Mouse (Mus musculus): Measurements from ENCODE around the gene Ppfia1. TPM values are rescaled to one million over a fixed set of nuclear protein-coding genes. Genes with fewer than 3 reads are reported as not detected.

Ppfia1 gene
- polyA plus RNA-seq, 1 experiment from 2014 or later: 55.2 TPM

DNA sequence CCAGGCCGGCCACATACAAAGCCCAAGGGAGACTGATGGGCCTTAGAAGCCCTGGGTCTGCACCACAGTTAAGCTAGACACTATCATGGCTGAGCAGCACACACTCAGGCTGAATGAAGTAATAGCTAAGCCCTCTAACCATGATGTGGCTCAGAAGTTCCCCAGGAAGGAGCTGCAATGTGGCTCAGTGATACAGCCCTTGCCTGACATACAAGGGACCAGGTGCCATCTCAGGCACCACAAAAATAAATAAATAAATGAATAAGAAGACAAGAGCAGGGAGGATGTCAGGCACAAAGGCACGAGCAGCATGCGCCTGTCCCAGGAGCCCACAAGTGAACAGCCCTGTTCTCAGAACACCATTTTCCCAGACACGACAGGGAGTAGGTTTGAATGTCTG is 111.6 kb downstream of the Ppfia1 start:
- peaks cover 88% of the 10 kb centered on the region for H3K36me3 ChIP-seq (replicated peaks)
- no peak overlapping the region for H3K4me2 ChIP-seq
- 92% methylated on average over 4 of the region's 4 CpGs for WGBS
- no peaks in the 10 kb centered on the region for H3K27me3 ChIP-seq
- no peak overlapping the region for H3K9ac ChIP-seq
- no peaks in the 10 kb centered on the region for H3K9me3 ChIP-seq
- no peak for ATAC-seq (ENCODE audit: low FRiP score)
- H3K4me3 ChIP-seq (replicated peaks): no peak overlapping the region
- no peaks in the 10 kb centered on the region for H3K4me1 ChIP-seq
- H3K27ac ChIP-seq: no peak overlapping the region

- Histone ChIP-seq H3K27me3 (no peaks in the 10 kb centered on the region), H3K36me3 (replicated peaks) (peaks cover 88% of the 10 kb centered on the region), H3K9ac (no peak overlapping the region), H3K4me1 (no peaks in the 10 kb centered on the region), H3K9me3 (no peaks in the 10 kb centered on the region), H3K4me3 (replicated peaks) (no peak overlapping the region), H3K27ac (no peak overlapping the region), H3K4me2 (no peak overlapping the region)
- WGBS: 94% methylated on average over 11 of the region's 11 CpGs
- no peak for ATAC-seq (ENCODE audit: low FRiP score)
Observed at GRCm38 (mm10) chr7:144441466-144441865, 112.1 kb downstream of the Ppfia1 start.

- no peak overlapping the region for H3K9ac ChIP-seq
- H3K4me1 ChIP-seq: no peaks in the 10 kb centered on the region
- H3K4me2 ChIP-seq: no peak overlapping the region
- no peak overlapping the region for H3K4me3 ChIP-seq (replicated peaks)
- 98% methylated on average over 7 of the region's 7 CpGs for WGBS
- H3K27me3 ChIP-seq: no peaks in the 10 kb centered on the region
- H3K36me3 ChIP-seq (replicated peaks): peaks cover 73% of the 10 kb centered on the region
- ATAC-seq (ENCODE audit: low FRiP score): no peak
- H3K27ac ChIP-seq: no peak overlapping the region
- H3K9me3 ChIP-seq: no peaks in the 10 kb centered on the region
Observed at GRCm38 (mm10) chr7:144438811-144439210, 114.7 kb downstream of the Ppfia1 start.

DNA sequence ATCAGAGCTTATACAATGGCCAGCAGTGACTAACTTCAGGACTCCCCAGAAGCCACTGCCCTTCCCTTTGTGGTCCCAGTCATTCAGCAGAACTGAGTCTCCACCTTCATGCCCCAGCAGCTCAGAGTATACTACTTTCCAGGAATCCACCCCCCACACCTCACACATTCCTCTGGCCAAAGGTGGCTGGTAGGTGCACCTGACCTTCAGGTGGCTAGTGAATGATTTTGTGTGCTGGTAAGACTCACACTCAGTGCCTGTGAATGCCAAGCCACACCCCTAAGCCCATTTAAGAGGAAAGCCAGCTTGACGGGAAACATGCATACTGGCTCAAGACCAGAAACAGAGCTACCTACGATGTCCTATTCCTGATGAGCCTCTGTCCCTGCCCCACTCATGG is 120.6 kb downstream of the Ppfia1 start:
- Histone ChIP-seq H3K27ac (no peak overlapping the region), H3K27me3 (no peaks in the 10 kb centered on the region), H3K36me3 (replicated peaks) (peaks cover 26% of the 10 kb centered on the region), H3K9me3 (no peaks in the 10 kb centered on the region), H3K4me3 (replicated peaks) (no peak overlapping the region), H3K4me2 (no peak overlapping the region), H3K4me1 (no peaks in the 10 kb centered on the region), H3K9ac (no peak overlapping the region)
- ATAC-seq (ENCODE audit: low FRiP score): no peak
- WGBS: 75% methylated on average over 2 of the region's 2 CpGs

DNA sequence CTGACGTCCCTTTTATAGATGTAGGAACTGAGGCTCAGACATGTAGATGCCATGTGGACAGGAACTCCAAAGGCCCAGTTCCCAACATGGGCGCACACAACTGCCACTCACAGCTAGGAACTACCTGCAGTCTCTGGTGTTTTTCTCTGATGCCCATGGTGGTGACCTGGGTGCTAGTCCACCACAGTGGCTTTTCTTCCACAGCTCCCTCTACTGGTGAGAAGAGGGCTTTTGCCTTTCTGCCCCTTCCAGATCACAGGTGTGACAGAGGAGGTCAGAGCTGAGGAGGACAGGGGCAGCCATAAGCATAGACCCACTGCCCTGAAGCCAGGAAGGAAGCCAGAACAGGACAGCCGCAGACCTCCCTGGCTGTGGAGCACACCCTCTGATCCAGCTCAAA is 126.1 kb downstream of the Ppfia1 start:
- WGBS: 90% methylated on average over 3 of the region's 3 CpGs
- H3K27ac ChIP-seq: no peak overlapping the region
- H3K4me3 ChIP-seq (replicated peaks): no peak overlapping the region
- no peaks in the 10 kb centered on the region for H3K36me3 ChIP-seq (replicated peaks)
- H3K9ac ChIP-seq: no peak overlapping the region
- no peak for ATAC-seq (ENCODE audit: low FRiP score)
- H3K4me1 ChIP-seq: no peaks in the 10 kb centered on the region
- H3K9me3 ChIP-seq: no peaks in the 10 kb centered on the region
- no peak overlapping the region for H3K4me2 ChIP-seq
- no peaks in the 10 kb centered on the region for H3K27me3 ChIP-seq

Other genes starting within 250 kb of the Ppfia1 start
- gene Cttn, start 82.7 kb downstream of the Ppfia1 start, polyA plus RNA-seq (2016; fragmentation: Nextera tagmentation; extraction: Ambion mirVana): 187 and 192 TPM in 2 replicates
- 8.1 and 8.7 TPM in 2 replicates for gene Fadd, start 28.7 kb upstream of the Ppfia1 start, polyA plus RNA-seq (2016; fragmentation: Nextera tagmentation; extraction: Ambion mirVana)
- 17.1 and 27.4 TPM in 2 replicates for gene Ano1, start 198.2 kb upstream of the Ppfia1 start, polyA plus RNA-seq (2016; fragmentation: Nextera tagmentation; extraction: Ambion mirVana)

Measured in forebrain, embryonic 12.5 days (tissue).